Mouse (Mus musculus) forebrain, embryonic 14.5 days (tissue): ENCODE measurements around the gene Itgb7. TPM values are rescaled to one million over a fixed set of nuclear protein-coding genes. Genes with fewer than 3 reads are reported as not detected.

Experiments used
- ATAC-seq: fragments of 200-750 bp; cut with Nextera tagmentation; 2 replicates; pipeline ENCODE4 v1.8.0; 2017; ENCODE audit warnings: mild to moderate bottlenecking, moderate library complexity
- DNase-seq: peaks from one replicate; pipeline ENCODE4 v3.0.0-alpha.2; 2015; ENCODE audit warnings: low spot score
- H3K27ac ChIP-seq: fragments of 300-500 bp; sonication (generic); 2 replicates; pipeline ENCODE4 v1.5.1; 2014; ENCODE audit warnings: low read depth, mild to moderate bottlenecking, control low read depth, low read length, moderate library complexity
- H3K27me3 ChIP-seq: fragments of 300-500 bp; sonication (generic); replicated peaks from 2 replicates; pipeline ENCODE4 v1.6.1; 2014; ENCODE audit warnings: low read length, control low read depth, mixed read lengths; ENCODE audit not compliant: control insufficient read depth, insufficient read depth
- H3K36me3 ChIP-seq: fragments of 300-500 bp; sonication (generic); 2 replicates; pipeline ENCODE4 v1.6.1; 2014; ENCODE audit warnings: low read length, control low read depth; ENCODE audit not compliant: control insufficient read depth, insufficient read depth
- H3K4me1 ChIP-seq: fragments of 300-500 bp; sonication (generic); 2 replicates; pipeline ENCODE4 v1.6.1; 2014; ENCODE audit warnings: antibody characterized with exemption, low read length, control low read depth; ENCODE audit not compliant: control insufficient read depth, insufficient read depth
- H3K4me2 ChIP-seq: fragments of 300-500 bp; sonication (generic); 2 replicates; pipeline ENCODE4 v1.6.1; 2014; ENCODE audit warnings: mild to moderate bottlenecking, control low read depth, low read length
- H3K4me3 ChIP-seq: fragments of 300-500 bp; sonication (generic); 2 replicates; pipeline ENCODE4 v1.5.1; 2014; ENCODE audit warnings: low read depth, low read length, control low read depth
- H3K9ac ChIP-seq: fragments of 300-500 bp; sonication (generic); 2 replicates; pipeline ENCODE4 v1.6.1; 2014; ENCODE audit warnings: mild to moderate bottlenecking, low read length, control low read depth, moderate library complexity
- H3K9me3 ChIP-seq: fragments of 300-500 bp; sonication (generic); replicated peaks from 2 replicates; pipeline ENCODE4 v1.6.1; 2016; ENCODE audit warnings: low read length, control low read depth, mixed read lengths; ENCODE audit not compliant: control insufficient read depth
- WGBS: fragments of 180-500 bp; shearing (Covaris S2); extraction: QIAGEN DNeasy Blood & Tissue Kit; methylation state at CpG from one replicate; pipeline ENCODE4 v1.1.7; 2014; 5-methylcytosine and 5-hydroxymethylcytosine counted together
- polyA plus RNA-seq: library from polyadenylated mRNA; unstranded; fragments of >200 nt; fragmentation: Nextera tagmentation; extraction: Ambion mirVana; gene quantifications from 2 replicates; pipeline ENCODE4 v1.2.1, GENCODE M21; 2014

The Itgb7 gene
- polyA plus RNA-seq, 1 experiment from 2014 or later, result 0.38 TPM

DNA sequence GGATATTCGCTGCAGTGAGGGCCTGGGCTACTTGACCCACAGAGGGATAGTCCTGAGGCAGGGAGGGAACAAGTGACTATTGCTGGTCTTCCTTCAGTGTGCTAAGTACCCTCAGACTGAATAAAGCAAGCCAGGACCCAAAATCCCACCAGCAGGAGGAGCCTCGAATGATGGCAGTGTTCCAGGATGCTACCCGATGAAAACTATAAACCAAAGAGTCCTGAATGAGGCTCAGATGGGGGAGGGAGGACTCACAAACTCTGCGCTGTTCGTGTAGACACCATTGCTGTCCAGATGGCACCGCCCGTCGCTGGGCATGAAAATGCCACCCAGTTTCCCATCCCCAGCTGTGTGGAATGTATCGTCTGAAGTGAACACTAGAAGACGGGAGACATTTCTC, 9.4 kb downstream of the Itgb7 start:
- Histone ChIP-seq H3K9ac (no peak overlapping the region), H3K4me2 (no peak overlapping the region), H3K27me3 (0 out of 2 replicates have a peak, but pooled peaks cover 9% of the 10 kb centered on the region), H3K9me3 (no peaks in the 10 kb centered on the region), H3K4me1 (peaks cover 4% of the 10 kb centered on the region; the same call in 1 of the 2 replicates), H3K36me3 (peaks cover 6% of the 10 kb centered on the region), H3K27ac (no peak overlapping the region), H3K4me3 (no peak overlapping the region)
- DNase-seq, result peak; percentile 53
- WGBS, result 54% methylated on average over 10 of the region's 10 CpGs
- no peak for ATAC-seq

DNA sequence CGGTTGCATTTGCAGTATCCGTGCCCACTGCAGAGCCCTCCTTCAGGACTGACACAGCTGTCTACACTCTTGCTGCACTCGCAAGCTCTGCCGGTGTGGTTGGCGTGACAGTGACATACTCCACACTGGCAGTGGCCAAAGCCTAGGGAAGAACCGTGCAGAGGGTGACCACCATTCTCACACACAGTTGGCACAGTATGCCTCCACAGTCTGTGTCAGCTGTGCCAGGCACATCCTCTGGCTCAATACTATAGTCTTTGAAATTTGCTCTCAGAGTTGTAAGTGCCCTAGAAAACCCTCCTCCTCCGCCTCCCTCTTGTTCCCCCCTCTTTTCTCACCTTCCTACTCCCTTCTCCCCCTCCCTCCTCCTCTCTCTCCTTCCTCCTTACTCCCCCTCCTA, 14.4 kb downstream of the Itgb7 start:
- 92% methylated on average over 7 of the region's 7 CpGs for WGBS
- DNase-seq (no peak), ATAC-seq (no peak)
- H3K4me1 ChIP-seq, result no peaks in the 10 kb centered on the region
- H3K36me3 ChIP-seq, result peaks cover 56% of the 10 kb centered on the region
- H3K9ac ChIP-seq, result no peak overlapping the region
- H3K27ac ChIP-seq, result no peak overlapping the region
- no peak overlapping the region for H3K4me3 ChIP-seq
- no peak overlapping the region for H3K4me2 ChIP-seq
- H3K9me3 ChIP-seq, result no peaks in the 10 kb centered on the region
- H3K27me3 ChIP-seq, result no peaks in the 10 kb centered on the region

DNA sequence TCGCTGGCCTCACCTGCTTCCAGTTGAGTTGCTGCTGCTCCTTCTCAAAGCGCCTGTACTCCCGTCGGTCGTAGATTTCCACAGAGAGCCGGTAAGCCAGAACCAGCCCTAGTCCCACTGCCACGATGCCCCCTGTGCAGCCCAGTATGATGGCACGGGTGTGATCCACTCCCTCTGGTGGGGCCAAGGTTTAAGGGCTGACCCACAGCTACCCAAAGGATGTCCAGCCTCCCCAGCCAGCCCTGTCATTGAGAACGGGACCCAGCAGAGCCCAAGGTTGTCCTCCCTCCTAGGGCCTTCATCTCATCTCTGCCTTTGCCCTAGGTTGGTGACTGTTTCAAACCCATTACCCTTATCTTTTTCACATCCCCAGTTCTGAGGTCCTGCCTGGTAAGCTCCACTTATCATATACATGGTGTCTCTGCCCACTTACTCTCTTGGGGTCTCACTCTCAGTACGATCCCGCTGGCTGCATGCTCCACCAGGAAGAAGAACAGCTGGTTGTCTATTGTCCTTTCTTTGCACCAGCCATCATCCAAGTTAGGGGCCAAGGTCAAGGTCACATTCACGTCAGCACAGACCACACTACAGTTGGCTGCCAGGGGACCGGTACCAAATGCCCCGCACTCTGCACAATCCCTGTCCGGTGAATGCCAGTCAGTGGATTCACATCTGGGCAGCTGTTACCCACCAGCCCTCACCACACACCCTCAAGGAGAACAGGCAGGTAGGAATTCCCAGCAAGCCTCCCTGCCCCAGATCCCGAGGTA, 15.1 kb downstream of the Itgb7 start:
- H3K4me2 ChIP-seq, result no peak overlapping the region
- no peaks in the 10 kb centered on the region for H3K9me3 ChIP-seq
- H3K27me3 ChIP-seq, result no peaks in the 10 kb centered on the region
- H3K4me3 ChIP-seq, result no peak overlapping the region
- ATAC-seq (no peak), DNase-seq (no peak)
- H3K9ac ChIP-seq, result no peak overlapping the region
- no peak overlapping the region for H3K27ac ChIP-seq
- H3K36me3 ChIP-seq, result peaks cover 63% of the 10 kb centered on the region
- 92% methylated on average over 16 of the region's 16 CpGs for WGBS
- H3K4me1 ChIP-seq, result no peaks in the 10 kb centered on the region

DNA sequence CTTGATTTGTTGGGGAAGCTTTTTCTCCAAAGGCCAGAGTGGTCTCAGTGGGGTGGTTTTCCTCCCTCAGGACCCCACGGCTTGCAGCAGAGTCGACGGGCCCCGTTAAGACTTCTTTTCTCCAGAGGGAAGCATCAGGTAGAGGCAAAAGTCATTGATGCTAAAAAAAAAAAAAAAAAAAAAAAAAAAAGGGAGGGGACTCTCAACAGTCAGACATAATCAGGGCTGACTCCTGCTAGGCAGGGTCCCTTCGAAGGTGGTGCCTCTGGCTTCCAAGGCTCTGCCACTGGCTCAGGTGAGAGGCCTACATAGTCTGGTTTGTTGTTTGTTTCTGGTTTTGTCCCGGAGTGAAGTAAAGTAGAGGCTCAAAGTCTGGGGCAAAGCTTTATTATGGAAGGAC, 16.1 kb downstream of the Itgb7 start:
- Histone ChIP-seq H3K4me1 (no peaks in the 10 kb centered on the region), H3K9me3 (no peaks in the 10 kb centered on the region), H3K4me3 (no peak overlapping the region), H3K27me3 (no peaks in the 10 kb centered on the region), H3K36me3 (peaks cover 69% of the 10 kb centered on the region), H3K27ac (no peak overlapping the region), H3K9ac (no peak overlapping the region), H3K4me2 (no peak overlapping the region)
- WGBS, result 80% methylated on average over 6 of the region's 6 CpGs
- no peak for DNase-seq
- ATAC-seq, result no peak

DNA sequence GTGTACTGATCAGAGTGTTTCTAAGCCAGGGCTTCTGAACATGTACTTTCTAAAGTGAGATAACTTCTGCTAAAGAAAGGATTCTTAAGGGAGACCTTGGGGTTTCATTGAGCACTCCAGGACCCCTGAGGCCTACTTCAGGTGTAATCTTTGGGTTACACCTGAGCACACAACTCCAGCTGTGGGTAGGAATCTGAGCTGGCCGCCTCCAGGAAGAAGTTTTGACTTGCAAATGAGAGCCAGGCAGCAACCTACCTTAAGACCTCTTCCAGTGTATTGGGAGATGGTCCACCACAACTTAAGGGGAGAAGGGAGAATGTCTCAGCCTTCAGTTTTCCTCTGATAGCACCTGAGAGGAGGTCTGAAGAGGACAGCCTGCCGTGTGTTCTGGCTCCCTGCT, 17.6 kb downstream of the Itgb7 start:
- no peak overlapping the region for H3K9ac ChIP-seq
- no peak overlapping the region for H3K27ac ChIP-seq
- DNase-seq, result no peak
- no peak overlapping the region for H3K4me3 ChIP-seq
- WGBS, result 46% methylated on average over 2 of the region's 2 CpGs
- H3K4me2 ChIP-seq, result no peak overlapping the region
- no peaks in the 10 kb centered on the region for H3K9me3 ChIP-seq
- peaks cover 83% of the 10 kb centered on the region for H3K36me3 ChIP-seq
- no peaks in the 10 kb centered on the region for H3K27me3 ChIP-seq
- no peaks in the 10 kb centered on the region for H3K4me1 ChIP-seq
- ATAC-seq, result no peak

DNA sequence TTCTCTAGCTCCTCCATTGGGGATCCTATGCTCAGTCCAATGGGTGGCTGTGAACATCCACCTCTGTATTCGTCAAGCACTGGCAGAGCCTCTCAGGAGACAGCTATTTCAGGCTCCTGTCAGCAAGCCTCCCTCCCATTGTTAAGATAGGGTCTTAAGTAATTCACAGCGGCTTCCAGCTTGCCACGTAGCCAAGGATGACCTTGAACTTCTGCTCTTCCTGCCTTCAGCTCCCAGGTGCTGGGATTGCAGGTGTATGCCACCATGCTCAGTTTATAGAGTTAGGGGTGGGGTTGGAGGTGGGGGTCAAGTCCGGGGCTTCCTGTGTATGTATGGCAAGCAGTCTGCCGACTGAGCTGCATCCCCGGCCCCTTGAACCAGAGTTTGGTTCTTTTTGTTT, 19.8 kb downstream of the Itgb7 start:
- 87% methylated on average over 6 of the region's 6 CpGs for WGBS
- Histone ChIP-seq H3K27ac (no peak overlapping the region), H3K27me3 (no peaks in the 10 kb centered on the region), H3K9me3 (no peaks in the 10 kb centered on the region), H3K4me3 (no peak overlapping the region), H3K36me3 (peaks cover 93% of the 10 kb centered on the region), H3K4me2 (no peak overlapping the region), H3K9ac (no peak overlapping the region), H3K4me1 (no peaks in the 10 kb centered on the region)
- DNase-seq, result no peak
- no peak for ATAC-seq

DNA sequence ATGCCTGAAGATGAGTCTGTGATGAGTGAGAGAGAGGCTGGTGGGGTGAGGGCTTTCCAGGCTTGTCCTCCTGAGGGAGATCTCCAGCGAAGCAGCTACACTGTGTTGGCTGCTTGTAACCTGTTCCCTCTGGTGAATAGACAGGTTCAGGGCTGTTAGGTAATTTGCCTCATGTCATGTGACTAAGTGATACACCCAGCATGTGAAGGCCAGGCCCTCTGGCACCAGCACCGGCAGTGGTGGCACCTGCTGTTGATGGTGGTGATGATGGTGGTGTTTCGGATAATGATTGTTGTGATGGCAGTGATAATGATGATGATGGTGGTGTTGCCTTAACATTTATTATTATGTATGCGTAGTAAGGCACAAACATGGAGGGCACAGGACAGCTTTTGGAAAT, 20.9 kb downstream of the Itgb7 start:
- no peaks in the 10 kb centered on the region for H3K27me3 ChIP-seq
- H3K36me3 ChIP-seq, result peaks cover 92% of the 10 kb centered on the region
- WGBS, result 93% methylated on average over 4 of the region's 4 CpGs
- ATAC-seq (no peak), DNase-seq (no peak)
- no peak overlapping the region for H3K4me2 ChIP-seq
- H3K4me3 ChIP-seq, result no peak overlapping the region
- no peak overlapping the region for H3K27ac ChIP-seq
- no peak overlapping the region for H3K9ac ChIP-seq
- peaks cover 2% of the 10 kb centered on the region; the same call in 1 of the 2 replicates for H3K4me1 ChIP-seq
- H3K9me3 ChIP-seq, result no peaks in the 10 kb centered on the region

DNA sequence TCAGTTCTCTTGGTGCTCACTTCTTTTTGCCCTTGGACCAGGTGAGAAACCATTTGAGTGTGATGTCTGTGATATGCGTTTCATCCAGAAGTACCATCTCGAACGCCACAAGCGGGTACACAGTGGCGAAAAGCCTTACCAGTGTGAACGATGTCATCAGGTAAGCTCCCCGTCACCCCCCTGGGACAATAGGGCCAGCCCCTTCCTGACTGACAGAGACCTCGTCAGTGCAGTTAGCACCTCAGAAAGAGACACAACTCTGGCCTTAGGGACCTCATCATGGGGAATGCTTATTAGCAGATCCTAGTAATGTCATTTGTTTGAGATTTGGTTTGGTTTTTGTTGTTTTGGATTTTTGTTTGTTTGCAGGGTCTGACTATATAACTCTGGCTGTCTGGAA, 22.6 kb downstream of the Itgb7 start:
- ATAC-seq, result no peak
- Histone ChIP-seq H3K27ac (no peak overlapping the region), H3K36me3 (peaks cover 80% of the 10 kb centered on the region)

DNA sequence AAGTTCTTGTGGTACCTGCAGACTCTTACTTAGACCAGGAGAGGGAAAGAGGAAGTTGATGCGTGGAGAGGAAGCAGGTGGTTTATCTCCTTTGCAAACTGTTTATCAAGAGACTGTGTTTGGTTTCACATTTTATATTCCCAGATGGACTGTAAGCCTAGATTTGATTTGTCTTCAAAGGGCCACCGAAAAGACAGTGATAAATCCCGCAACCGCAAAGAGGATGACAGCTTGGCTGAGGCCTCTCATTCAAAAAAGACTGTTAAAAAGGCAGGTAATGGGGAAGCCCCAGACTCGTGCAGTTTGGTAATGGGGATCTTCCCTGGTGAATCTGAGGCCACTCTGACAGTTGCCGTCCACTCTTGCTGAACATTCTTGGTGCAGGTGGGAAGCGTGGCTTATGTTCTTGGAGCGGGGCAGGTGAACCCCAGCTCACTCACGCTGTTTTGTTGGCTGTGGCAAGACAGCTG, 23.6 kb downstream of the Itgb7 start:
- WGBS, result 94% methylated on average over 9 of the region's 9 CpGs
- no peak overlapping the region for H3K27ac ChIP-seq
- no peaks in the 10 kb centered on the region for H3K27me3 ChIP-seq
- ATAC-seq (no peak), DNase-seq (no peak)
- H3K4me2 ChIP-seq, result no peak overlapping the region
- peaks cover 70% of the 10 kb centered on the region for H3K36me3 ChIP-seq
- peaks cover 15% of the 10 kb centered on the region for H3K4me1 ChIP-seq
- H3K4me3 ChIP-seq, result no peak overlapping the region
- peak overlapping the region; percentile 17; the same call in 1 of the 2 replicates for H3K9ac ChIP-seq
- H3K9me3 ChIP-seq, result no peaks in the 10 kb centered on the region

More for the DNA sequence above, 22.6 kb downstream of the Itgb7 start:
- Histone ChIP-seq H3K4me2 (no peak overlapping the region), H3K27me3 (no peaks in the 10 kb centered on the region), H3K9me3 (no peaks in the 10 kb centered on the region), H3K4me3 (no peak overlapping the region), H3K9ac (no peak overlapping the region), H3K4me1 (peaks cover 15% of the 10 kb centered on the region)
- 85% methylated on average over 8 of the region's 8 CpGs for WGBS
- no peak for DNase-seq
